Mouse (Mus musculus) gastrocnemius, postnatal 25 days (tissue): ENCODE results near the gene Max. TPM values are rescaled to one million over a fixed set of nuclear protein-coding genes. Genes with fewer than 3 reads are reported as not detected.

ENCODE experiments used
- total RNA-seq, 2 experiments: library from RNA; stranded (reverse); gene quantifications; 1 replicate in 1 of 2; 2 replicates in 1 of 2; pipeline ENCODE4 v1.2.3; 2021

Max gene
- total RNA-seq, 2 experiments from 2014 or later: 24.5 to 26.8 TPM

Other genes with a start within 250 kb of the Max start
- 10 to 100 TPM; 60.1 to 65.8 TPM for gene Churc1, start 196.7 kb downstream of the Max start, total RNA-seq
- 10 to 100 TPM; 11.3 to 13.2 TPM for gene Fntb, start 196.6 kb downstream of the Max start, total RNA-seq
- gene Gpx2, start 166.6 kb downstream of the Max start, total RNA-seq: not detected
- gene Rab15, start 139.3 kb downstream of the Max start, total RNA-seq: 1 to 10 TPM; 5.2 to 7.6 TPM